Mouse (Mus musculus) bone marrow macrophage, adult 2 months (primary cell): ENCODE results near the gene Slc24a3. TPM values are rescaled to one million over a fixed set of nuclear protein-coding genes. Genes with fewer than 3 reads are reported as not detected.

Experiments used
- H3K27ac ChIP-seq: 2 replicates; pipeline ENCODE4 v1.5.1; 2012; ENCODE audit warnings: low read depth, low read length; ENCODE audit not compliant: insufficient read depth
- H3K4me1 ChIP-seq: 2 replicates; pipeline ENCODE4 v1.6.1; 2012; ENCODE audit warnings: low read length; ENCODE audit not compliant: control insufficient read depth, insufficient read depth
- H3K4me3 ChIP-seq: 2 replicates; pipeline ENCODE4 v1.5.1; 2012; ENCODE audit warnings: mild to moderate bottlenecking, low read length, moderate library complexity; ENCODE audit not compliant: insufficient read depth
- CTCF ChIP-seq: IDR thresholded peaks from 2 replicates; pipeline ENCODE4 v1.5.1; 2012; ENCODE audit warnings: low read depth, mild to moderate bottlenecking, low read length, moderate library complexity
- POLR2A ChIP-seq: IDR thresholded peaks from 2 replicates; pipeline ENCODE4 v1.6.1; 2012; ENCODE audit warnings: mild to moderate bottlenecking, low read depth, low read length, borderline replicate concordance
- polyA plus RNA-seq: library from polyadenylated mRNA; stranded (reverse); fragments of >200 nt; gene quantifications from 2 replicates; pipeline ENCODE4 v1.2.4, GENCODE M21; 2012; ENCODE audit not compliant: missing spikeins, insufficient read depth, insufficient read length

Slc24a3 gene
- polyA plus RNA-seq, 1 experiment = 2.5 TPM

DNA sequence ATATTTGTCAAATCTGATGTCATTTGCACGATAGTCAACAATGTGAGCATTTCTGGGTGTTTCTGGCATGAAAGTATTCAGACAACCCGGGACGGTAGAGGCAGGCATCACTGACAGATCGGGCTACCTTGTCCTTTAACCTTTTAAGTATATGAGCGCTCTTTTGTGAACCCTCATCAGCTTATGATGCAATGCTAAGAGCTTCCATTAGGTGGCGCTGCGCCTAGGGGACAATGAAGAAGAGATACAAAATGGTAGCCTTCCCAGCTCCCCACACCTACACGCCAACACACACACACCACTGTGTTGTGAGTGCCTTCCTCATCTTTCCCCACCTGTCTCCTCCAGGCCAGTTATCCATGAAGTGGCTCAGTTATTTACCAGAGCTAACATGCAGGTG, 445.4 kb downstream of the Slc24a3 start:
- Histone ChIP-seq H3K27ac (no peak overlapping the region), H3K4me3 (no peak overlapping the region), H3K4me1 (no peaks in the 10 kb centered on the region)
- TF ChIP-seq CTCF (no peak), POLR2A (no peak)

GRCm38 (mm10) chr2:145613705-145614104, 446.2 kb downstream of the Slc24a3 start:
- TF ChIP-seq CTCF (no peak), POLR2A (no peak)
- H3K4me1 ChIP-seq = no peaks in the 10 kb centered on the region
- H3K27ac ChIP-seq = no peak overlapping the region
- H3K4me3 ChIP-seq = no peak overlapping the region

DNA sequence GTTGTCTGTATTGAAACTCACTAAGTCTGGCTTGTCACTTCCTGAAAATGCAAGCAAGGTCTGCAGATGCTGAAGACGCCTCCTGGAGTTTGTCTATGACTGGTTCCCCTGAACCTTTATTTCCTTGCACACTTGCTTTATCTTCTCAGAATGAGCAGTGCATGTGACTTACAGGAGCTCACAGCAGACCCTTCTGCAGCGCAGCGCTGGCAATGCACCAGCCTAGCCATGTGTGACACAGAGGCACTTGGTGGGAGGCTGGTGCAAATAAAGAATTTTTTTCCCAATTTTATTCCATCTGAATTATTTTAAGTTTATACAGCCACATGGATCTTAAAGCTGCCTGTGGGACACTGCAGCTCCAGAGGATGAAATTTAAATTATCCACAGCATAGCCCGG, 452.1 kb downstream of the Slc24a3 start:
- TF ChIP-seq POLR2A (no peak), CTCF (no peak)
- Histone ChIP-seq H3K4me1 (no peaks in the 10 kb centered on the region), H3K27ac (no peak overlapping the region), H3K4me3 (no peak overlapping the region)

DNA sequence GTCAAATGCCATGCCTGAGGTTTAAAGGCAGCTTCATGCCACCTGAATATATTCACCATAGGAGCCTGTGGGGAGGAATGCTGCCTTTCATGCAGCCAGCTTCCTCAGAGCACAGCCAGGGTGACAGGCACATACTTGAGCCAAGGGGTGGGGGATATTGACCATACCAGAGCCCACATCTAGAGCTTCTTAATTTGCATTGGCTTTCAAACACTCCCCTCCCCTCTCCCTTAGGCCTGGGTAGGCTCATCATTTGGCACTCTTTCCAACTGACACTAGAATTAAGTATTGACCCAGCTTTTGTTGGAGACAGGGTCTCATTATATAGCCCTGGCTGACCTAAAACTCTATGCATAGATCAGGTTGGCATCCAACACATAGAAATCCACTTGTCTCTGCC, 453.2 kb downstream of the Slc24a3 start:
- H3K4me3 ChIP-seq = no peak overlapping the region
- TF ChIP-seq POLR2A = no peak
- no peak for TF ChIP-seq CTCF
- H3K27ac ChIP-seq = no peak overlapping the region
- H3K4me1 ChIP-seq = no peaks in the 10 kb centered on the region

GRCm38 (mm10) chr2:145621119-145621518, 453.6 kb downstream of the Slc24a3 start:
- no peak overlapping the region for H3K4me3 ChIP-seq
- no peaks in the 10 kb centered on the region for H3K4me1 ChIP-seq
- TF ChIP-seq CTCF = no peak
- TF ChIP-seq POLR2A = no peak
- no peak overlapping the region for H3K27ac ChIP-seq

- no peak overlapping the region for H3K27ac ChIP-seq
- TF ChIP-seq CTCF = no peak
- no peak for TF ChIP-seq POLR2A
- no peak overlapping the region for H3K4me3 ChIP-seq
- no peaks in the 10 kb centered on the region for H3K4me1 ChIP-seq
Measured at GRCm38 (mm10) chr2:145631123-145631798, 463.7 kb downstream of the Slc24a3 start.

- Histone ChIP-seq H3K4me1 (no peaks in the 10 kb centered on the region), H3K27ac (no peak overlapping the region), H3K4me3 (no peak overlapping the region)
- TF ChIP-seq POLR2A (no peak), CTCF (no peak)
Measured at GRCm38 (mm10) chr2:145631799-145632174, 464.2 kb downstream of the Slc24a3 start.

DNA sequence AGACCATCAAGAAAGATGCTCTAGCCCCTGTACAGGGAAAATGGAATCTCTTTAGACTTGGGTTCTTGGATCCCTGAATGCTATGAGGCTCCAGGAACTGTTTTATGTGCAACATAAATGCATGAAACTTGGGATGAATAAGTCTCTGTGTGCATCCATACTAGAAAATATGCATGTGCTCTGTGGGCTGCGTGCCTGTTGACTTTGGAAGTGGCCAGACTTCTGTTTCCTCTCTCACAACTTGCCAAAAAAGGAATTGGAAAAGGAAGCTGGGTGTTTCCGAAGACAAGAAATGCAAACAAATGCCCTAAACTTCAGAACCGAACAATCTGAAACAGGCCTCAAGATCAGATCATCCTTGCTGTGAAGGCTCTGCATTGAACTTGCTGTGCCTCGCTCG, 466.3 kb downstream of the Slc24a3 start:
- no peak overlapping the region for H3K27ac ChIP-seq

GRCm38 (mm10) chr2:145640255-145640984, 472.9 kb downstream of the Slc24a3 start:
- H3K4me3 ChIP-seq = no peak overlapping the region
- H3K4me1 ChIP-seq = no peaks in the 10 kb centered on the region
- no peak overlapping the region for H3K27ac ChIP-seq
- TF ChIP-seq CTCF (no peak), POLR2A (no peak)

More for the DNA sequence above, 466.3 kb downstream of the Slc24a3 start:
- no peaks in the 10 kb centered on the region for H3K4me1 ChIP-seq
- TF ChIP-seq POLR2A = no peak
- no peak for TF ChIP-seq CTCF
- no peak overlapping the region for H3K4me3 ChIP-seq

DNA sequence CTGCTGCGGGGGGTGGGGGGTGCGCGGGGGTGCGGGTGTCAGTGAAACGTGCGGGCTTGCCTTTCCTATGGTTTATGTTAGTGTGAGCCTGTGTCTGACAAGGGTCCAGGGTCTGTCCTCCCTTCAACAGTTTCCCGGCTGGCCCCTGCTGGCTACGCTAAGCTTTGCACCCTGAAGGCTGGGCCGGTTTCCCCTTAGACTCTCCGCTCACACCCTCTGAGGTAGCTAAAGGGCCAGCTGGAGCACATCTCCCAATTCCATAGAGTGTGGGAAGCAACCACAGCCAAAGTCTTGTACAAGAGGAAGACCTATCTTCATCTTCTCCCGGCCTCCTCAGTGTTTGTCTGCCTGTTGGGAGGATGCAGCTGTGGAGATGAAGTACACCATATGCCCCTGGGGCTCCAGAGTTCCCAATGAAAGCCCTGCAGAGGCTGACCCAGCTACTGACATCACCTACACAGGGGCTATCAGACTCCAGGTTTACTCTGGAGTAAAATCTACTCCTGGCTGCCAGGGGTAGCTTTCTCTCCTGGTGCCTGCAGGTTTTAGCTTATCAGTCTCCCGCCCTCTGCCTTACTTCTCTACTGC, 487.9 kb downstream of the Slc24a3 start:
- no peak overlapping the region for H3K4me3 ChIP-seq
- TF ChIP-seq CTCF = no peak
- TF ChIP-seq POLR2A = no peak
- no peaks in the 10 kb centered on the region for H3K4me1 ChIP-seq
- no peak overlapping the region for H3K27ac ChIP-seq
